Comparison of ENCODE assay signal across 10 mouse cellular contexts in the genomic region with DNA sequence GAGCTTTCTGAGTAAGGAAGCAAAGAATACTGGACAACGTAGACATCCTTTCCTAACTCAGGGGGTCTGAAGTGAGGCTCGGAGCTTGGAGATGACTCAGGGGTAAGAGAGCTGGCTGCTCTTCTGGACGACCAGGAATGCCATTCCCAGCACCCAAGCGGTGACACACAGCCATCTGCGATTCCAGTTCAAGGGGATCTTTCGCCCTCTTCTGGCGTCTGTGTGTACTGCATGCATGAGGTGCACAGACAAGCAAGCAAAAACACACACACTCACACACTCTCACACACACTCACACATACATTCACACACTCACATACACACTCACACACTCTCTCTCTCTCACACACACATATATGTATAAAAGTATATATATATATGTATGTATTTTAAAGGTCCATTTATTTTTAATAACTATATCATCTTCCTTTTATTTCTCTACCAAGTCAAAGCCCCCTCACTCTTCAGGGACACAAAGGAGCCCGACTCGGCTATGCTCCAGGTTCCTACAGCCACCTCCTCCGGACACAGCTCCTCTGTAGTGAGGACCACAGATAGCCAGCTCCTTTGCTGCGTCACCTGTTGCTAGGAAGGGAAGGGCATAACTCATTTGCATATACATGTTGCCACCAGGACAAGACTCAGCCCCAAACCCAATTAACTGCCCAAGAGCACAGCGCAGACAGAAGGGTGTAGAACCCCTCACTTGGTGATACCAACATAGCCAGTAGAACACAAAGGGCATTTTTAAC.
DNase-seq lines count a peak whose midpoint lies in the region; ATAC-seq and TF ChIP-seq lines count a peak whose summit lies in the region.
"Had no signal": no experiment of that assay in that cellular context is flagged by ENCODE, and none has a peak within 500 bp of the region (broad histone marks: within the 10 kb centered on the region; RNA-seq: fewer than 3 reads in every experiment).

No protein-coding gene starts in this region.

- H3K9ac ChIP-seq in heart, adult 2 months (ENCODE audit: low read depth, low read length), result no peak overlapping the region
- H3K9ac ChIP-seq in heart, embryonic 11.5 days (ENCODE audit: low read depth, low read length), result no peak overlapping the region
- H3K9ac ChIP-seq: limb, embryonic 12.5 days had no signal

- H3K36me3 ChIP-seq in heart, adult 2 months (ENCODE audit: control insufficient read depth, insufficient read depth, low read length), result no peaks in the 10 kb centered on the region
- H3K36me3 ChIP-seq in heart, embryonic 11.5 days (ENCODE audit: control insufficient read depth, insufficient read depth, low read length), result no peaks in the 10 kb centered on the region
- H3K36me3 ChIP-seq in spleen, adult 2 months (ENCODE audit: control insufficient read depth, insufficient read depth, low read length), result no peaks in the 10 kb centered on the region
- H3K36me3 ChIP-seq: limb, embryonic 12.5 days had no signal

- no peaks in the 10 kb centered on the region for H3K9me3 ChIP-seq in heart, embryonic 11.5 days (replicated peaks; ENCODE audit: control insufficient read depth, low read length)
- H3K9me3 ChIP-seq: limb, embryonic 12.5 days had no signal

- WGBS in heart, adult 2 months, result 80% methylated on average over 12 of the region's 12 CpGs
- 61% methylated on average over 12 of the region's 12 CpGs for WGBS in heart, embryonic 11.5 days (ENCODE audit: insufficient replicate concordance)
- WGBS in spleen, adult 2 months, result 86% methylated on average over 12 of the region's 12 CpGs

- DNase-seq in heart, adult 2 months, result no peak
- DNase-seq in spleen, adult 2 months (ENCODE audit: low read depth in 1 of 2, low spot score in 2 of 2), result no peak
- DNase-seq in spleen, postnatal 36 days (ENCODE audit: low spot score in 2 of 2), result no peak
- DNase-seq in thymus, postnatal 4 days, result peak; percentile 65
- DNase-seq in layer of hippocampus, postnatal 36 days, result no peak
- no peak for DNase-seq in cerebellum, postnatal 36 days
- DNase-seq: gastrocnemius, postnatal 14 days had no signal

- no peaks in the 10 kb centered on the region for H3K27me3 ChIP-seq in heart, adult 2 months (ENCODE audit: control insufficient read depth, insufficient read depth, low read length)
- H3K27me3 ChIP-seq in heart, embryonic 11.5 days (ENCODE audit: control insufficient read depth, insufficient read depth, low read length), result no peaks in the 10 kb centered on the region; the same call in 1 of the 2 replicates
- H3K27me3 ChIP-seq in spleen, adult 2 months (ENCODE audit: control insufficient read depth, insufficient read depth, low read length), result no peaks in the 10 kb centered on the region

- ATAC-seq in heart, embryonic 11.5 days (replicated peaks; ENCODE audit: insufficient number of reproducible peaks, low FRiP score, low TSS enrichment), result no peak
- ATAC-seq in granulocyte monocyte progenitor cell, adult 5-6 weeks (replicated peaks; ENCODE audit: poor library complexity, severe bottlenecking), result peak; percentile 28

- intact Hi-C loops in heart, adult 2 months (cut with DNase I), result no loop called here

- no peaks in the 10 kb centered on the region; the same call in 1 of the 2 replicates for H3K4me1 ChIP-seq in heart, adult 2 months (ENCODE audit: control insufficient read depth, insufficient read depth, low read length)
- H3K4me1 ChIP-seq in heart, embryonic 11.5 days (ENCODE audit: control insufficient read depth, insufficient read depth, low read length), result no peaks in the 10 kb centered on the region
- no peaks in the 10 kb centered on the region for H3K4me1 ChIP-seq in spleen, adult 2 months (ENCODE audit: control insufficient read depth, insufficient read depth, insufficient read length)

- no peak overlapping the region for H3K4me2 ChIP-seq in heart, embryonic 11.5 days
- H3K4me2 ChIP-seq: limb, embryonic 12.5 days had no signal

- no peak overlapping the region for H3K27ac ChIP-seq in heart, adult 2 months
- no peak overlapping the region for H3K27ac ChIP-seq in heart, embryonic 11.5 days (ENCODE audit: low read depth, low read length)
- H3K27ac ChIP-seq in spleen, adult 2 months (ENCODE audit: insufficient read depth, low read length), result no peak overlapping the region
- H3K27ac ChIP-seq: limb, embryonic 12.5 days had no signal

- TF ChIP-seq CTCF in heart, adult 2 months (IDR thresholded peaks at IDR 0.05), result peak; percentile 37
- TF ChIP-seq CTCF in spleen, adult 2 months (IDR thresholded peaks at IDR 0.05; ENCODE audit: extremely low read depth, insufficient read depth, insufficient read length, insufficient replicate concordance), result peak; percentile 12; the same call in 1 of the 2 replicates

- no peaks in the 10 kb centered on the region for H3K79me2 ChIP-seq in heart, adult 2 months (replicated peaks; ENCODE audit: control insufficient read depth, insufficient read depth, low read length)

- no peak for TF ChIP-seq POLR2A in heart, adult 2 months (IDR thresholded peaks at IDR 0.05; ENCODE audit: insufficient read depth, low read depth, low read length)
- TF ChIP-seq POLR2A in spleen, adult 2 months (IDR thresholded peaks at IDR 0.05; ENCODE audit: low read depth, low read length), result no peak

- no peak overlapping the region for H3K4me3 ChIP-seq in heart, adult 2 months
- H3K4me3 ChIP-seq in heart, embryonic 11.5 days (ENCODE audit: low read depth, low read length), result no peak overlapping the region
- no peak overlapping the region for H3K4me3 ChIP-seq in spleen, adult 2 months (ENCODE audit: extremely low read depth, insufficient read depth, insufficient read length)
- H3K4me3 ChIP-seq: limb, embryonic 12.5 days had no signal

- TF ChIP-seq EP300 in heart, adult 2 months (IDR thresholded peaks at IDR 0.05; ENCODE audit: insufficient read depth, low read depth, low read length), result no peak
